Mouse (Mus musculus): ENCODE measurements around the gene Foxl2. TPM values are rescaled to one million over a fixed set of nuclear protein-coding genes. Genes with fewer than 3 reads are reported as not detected.
A peak's percentile ranks its signal among the peaks of the same experiment; 100 is the strongest.

Gene Foxl2
- polyA plus RNA-seq, 1 experiment from 2014 or later, result 1.0 TPM

- H3K27me3 ChIP-seq (replicated peaks; ENCODE audit: control insufficient read depth, insufficient read depth, low read length), result peaks cover 71% of the 10 kb centered on the region
- DNase-seq (ENCODE audit: low spot score), result no peak
- 7% methylated on average over 7 of the region's 7 CpGs for WGBS
- no peaks in the 10 kb centered on the region for H3K4me1 ChIP-seq (ENCODE audit: control insufficient read depth, insufficient read depth, low read length)
- no peaks in the 10 kb centered on the region for H3K36me3 ChIP-seq (ENCODE audit: control insufficient read depth, insufficient read depth, low read length)
- H3K9me3 ChIP-seq (ENCODE audit: control insufficient read depth, low read length), result peaks cover 8% of the 10 kb centered on the region; the same call in 1 of the 2 replicates
- H3K4me2 ChIP-seq (ENCODE audit: low read depth, low read length), result peak overlapping the region; percentile 67
- ATAC-seq (ENCODE audit: low read depth), result no peak
- peak overlapping the region; percentile 40 for H3K4me3 ChIP-seq (ENCODE audit: low read depth, low read length)
- H3K9ac ChIP-seq (ENCODE audit: low read depth, low read length), result no peak overlapping the region; the same call in 1 of the 2 replicates
- H3K27ac ChIP-seq (replicated peaks; ENCODE audit: low read depth, low read length), result no peak overlapping the region
These were observed 18.5 kb downstream of the Foxl2 start for GRCm38 (mm10) chr9:98973561-98973960.

GRCm38 (mm10) chr9:98974898-98975297 is 19.8 kb downstream of the Foxl2 start:
- H3K9ac ChIP-seq (ENCODE audit: low read depth, low read length), result no peak overlapping the region
- no peak overlapping the region for H3K4me3 ChIP-seq (ENCODE audit: low read depth, low read length)
- no peak for DNase-seq (ENCODE audit: low spot score)
- H3K9me3 ChIP-seq (ENCODE audit: control insufficient read depth, low read length), result peaks cover 8% of the 10 kb centered on the region; the same call in 1 of the 2 replicates
- H3K36me3 ChIP-seq (ENCODE audit: control insufficient read depth, insufficient read depth, low read length), result no peaks in the 10 kb centered on the region
- no peak for ATAC-seq (ENCODE audit: low read depth)
- H3K27me3 ChIP-seq (replicated peaks; ENCODE audit: control insufficient read depth, insufficient read depth, low read length), result peaks cover 65% of the 10 kb centered on the region
- no peak overlapping the region for H3K27ac ChIP-seq (replicated peaks; ENCODE audit: low read depth, low read length)
- 35% methylated on average over 2 of the region's 2 CpGs for WGBS
- no peak overlapping the region for H3K4me2 ChIP-seq (ENCODE audit: low read depth, low read length)
- no peaks in the 10 kb centered on the region for H3K4me1 ChIP-seq (ENCODE audit: control insufficient read depth, insufficient read depth, low read length)

GRCm38 (mm10) chr9:98976081-98976480 is 21.0 kb downstream of the Foxl2 start:
- Histone ChIP-seq H3K27ac (replicated peaks; ENCODE audit: low read depth, low read length) (no peak overlapping the region), H3K4me3 (ENCODE audit: low read depth, low read length) (no peak overlapping the region), H3K36me3 (ENCODE audit: control insufficient read depth, insufficient read depth, low read length) (no peaks in the 10 kb centered on the region), H3K27me3 (replicated peaks; ENCODE audit: control insufficient read depth, insufficient read depth, low read length) (peaks cover 54% of the 10 kb centered on the region), H3K9ac (ENCODE audit: low read depth, low read length) (no peak overlapping the region), H3K4me2 (ENCODE audit: low read depth, low read length) (no peak overlapping the region), H3K4me1 (ENCODE audit: control insufficient read depth, insufficient read depth, low read length) (no peaks in the 10 kb centered on the region), H3K9me3 (ENCODE audit: control insufficient read depth, low read length) (no peaks in the 10 kb centered on the region)
- ATAC-seq (ENCODE audit: low read depth), result no peak
- no peak for DNase-seq (ENCODE audit: low spot score)
- WGBS, result 97% methylated on average over 1 of the region's 1 CpGs

GRCm38 (mm10) chr9:98976520-98976919 is 21.4 kb downstream of the Foxl2 start:
- ATAC-seq (ENCODE audit: low read depth) (no peak), DNase-seq (ENCODE audit: low spot score) (no peak)
- Histone ChIP-seq H3K27ac (replicated peaks; ENCODE audit: low read depth, low read length) (no peak overlapping the region), H3K9me3 (ENCODE audit: control insufficient read depth, low read length) (no peaks in the 10 kb centered on the region), H3K4me2 (ENCODE audit: low read depth, low read length) (no peak overlapping the region), H3K36me3 (ENCODE audit: control insufficient read depth, insufficient read depth, low read length) (no peaks in the 10 kb centered on the region), H3K4me3 (ENCODE audit: low read depth, low read length) (no peak overlapping the region), H3K9ac (ENCODE audit: low read depth, low read length) (no peak overlapping the region), H3K27me3 (replicated peaks; ENCODE audit: control insufficient read depth, insufficient read depth, low read length) (peaks cover 49% of the 10 kb centered on the region), H3K4me1 (ENCODE audit: control insufficient read depth, insufficient read depth, low read length) (no peaks in the 10 kb centered on the region)
- WGBS, result 53% methylated on average over 5 of the region's 5 CpGs

- 6% methylated on average over 29 of the region's 29 CpGs for WGBS
- Histone ChIP-seq H3K4me1 (ENCODE audit: control insufficient read depth, insufficient read depth, low read length) (no peaks in the 10 kb centered on the region), H3K4me2 (ENCODE audit: low read depth, low read length) (peak overlapping the region; percentile 54), H3K9me3 (ENCODE audit: control insufficient read depth, low read length) (no peaks in the 10 kb centered on the region), H3K36me3 (ENCODE audit: control insufficient read depth, insufficient read depth, low read length) (no peaks in the 10 kb centered on the region), H3K27ac (replicated peaks; ENCODE audit: low read depth, low read length) (no peak overlapping the region), H3K9ac (ENCODE audit: low read depth, low read length) (peak overlapping the region; percentile 40; the same call in 1 of the 2 replicates), H3K27me3 (replicated peaks; ENCODE audit: control insufficient read depth, insufficient read depth, low read length) (peaks cover 27% of the 10 kb centered on the region), H3K4me3 (ENCODE audit: low read depth, low read length) (peak overlapping the region; percentile 31)
- DNase-seq (ENCODE audit: low spot score) (peak; percentile 89), ATAC-seq (ENCODE audit: low read depth) (peak; percentile 72; the same call in 1 of the 2 replicates)
These were observed 24.6 kb downstream of the Foxl2 start for GRCm38 (mm10) chr9:98979431-98980416.

- Histone ChIP-seq H3K27me3 (replicated peaks; ENCODE audit: control insufficient read depth, insufficient read depth, low read length) (peaks cover 7% of the 10 kb centered on the region), H3K4me1 (ENCODE audit: control insufficient read depth, insufficient read depth, low read length) (peaks cover 6% of the 10 kb centered on the region; the same call in 1 of the 2 replicates), H3K9ac (ENCODE audit: low read depth, low read length) (peak within 1 kb of the TSS; percentile 77), H3K36me3 (ENCODE audit: control insufficient read depth, insufficient read depth, low read length) (no peaks in the 10 kb centered on the region), H3K4me3 (ENCODE audit: low read depth, low read length) (peak within 1 kb of the TSS; percentile 83), H3K4me2 (ENCODE audit: low read depth, low read length) (peak within 1 kb of the TSS; percentile 88), H3K9me3 (ENCODE audit: control insufficient read depth, low read length) (no peaks in the 10 kb centered on the region), H3K27ac (replicated peaks; ENCODE audit: low read depth, low read length) (peak within 1 kb of the TSS; percentile 36; the same call in 1 of the 2 replicates)
- peak; percentile 99 for ATAC-seq (ENCODE audit: low read depth)
- DNase-seq (ENCODE audit: low spot score), result peak; percentile 99
- WGBS, result 1% methylated on average over 42 of the region's 45 CpGs
These were observed 30.9 kb downstream of the Foxl2 start, which contains the start of gene Faim for GRCm38 (mm10) chr9:98985800-98986475. Gene Faim (plus strand): TSS chr9:98986373.

GRCm38 (mm10) chr9:98986476-98987096 is 31.5 kb downstream of the Foxl2 start:
- Histone ChIP-seq H3K4me3 (ENCODE audit: low read depth, low read length) (peak overlapping the region; percentile 83), H3K4me2 (ENCODE audit: low read depth, low read length) (peak overlapping the region; percentile 88), H3K9ac (ENCODE audit: low read depth, low read length) (peak overlapping the region; percentile 77), H3K27ac (replicated peaks; ENCODE audit: low read depth, low read length) (no peak overlapping the region), H3K9me3 (ENCODE audit: control insufficient read depth, low read length) (no peaks in the 10 kb centered on the region), H3K4me1 (ENCODE audit: control insufficient read depth, insufficient read depth, low read length) (peaks cover 6% of the 10 kb centered on the region; the same call in 1 of the 2 replicates), H3K36me3 (ENCODE audit: control insufficient read depth, insufficient read depth, low read length) (no peaks in the 10 kb centered on the region), H3K27me3 (replicated peaks; ENCODE audit: control insufficient read depth, insufficient read depth, low read length) (peaks cover 7% of the 10 kb centered on the region)
- peak; percentile 32 for ATAC-seq (ENCODE audit: low read depth)
- under 1% methylated on average over 38 of the region's 50 CpGs for WGBS
- no peak for DNase-seq (ENCODE audit: low spot score)

- ATAC-seq (ENCODE audit: low read depth) (no peak), DNase-seq (ENCODE audit: low spot score) (no peak)
- Histone ChIP-seq H3K9me3 (ENCODE audit: control insufficient read depth, low read length) (no peaks in the 10 kb centered on the region), H3K4me1 (ENCODE audit: control insufficient read depth, insufficient read depth, low read length) (peaks cover 6% of the 10 kb centered on the region; the same call in 1 of the 2 replicates), H3K4me2 (ENCODE audit: low read depth, low read length) (peak overlapping the region; percentile 88), H3K27me3 (replicated peaks; ENCODE audit: control insufficient read depth, insufficient read depth, low read length) (peaks cover 7% of the 10 kb centered on the region), H3K36me3 (ENCODE audit: control insufficient read depth, insufficient read depth, low read length) (no peaks in the 10 kb centered on the region), H3K4me3 (ENCODE audit: low read depth, low read length) (peak overlapping the region; percentile 83), H3K27ac (replicated peaks; ENCODE audit: low read depth, low read length) (no peak overlapping the region), H3K9ac (ENCODE audit: low read depth, low read length) (peak overlapping the region; percentile 77)
- WGBS, result 43% methylated on average over 9 of the region's 9 CpGs
These were observed 32.0 kb downstream of the Foxl2 start for GRCm38 (mm10) chr9:98987131-98987530.
